Mouse (Mus musculus) lung, postnatal 4 days (tissue): ENCODE data around the gene Cacna1s.
A peak's percentile ranks its signal among the peaks of the same experiment; 100 is the strongest.

Source experiments
- DNase-seq, 2 experiments: peaks; one replicate each; pipeline ENCODE4 v3.0.0; 2021

Cacna1s gene

GRCm38 (mm10) chr1:136055771-136056170, 3.2 kb downstream of the Cacna1s start:
- DNase-seq: no peak

GRCm38 (mm10) chr1:136058594-136058993, 6.0 kb downstream of the Cacna1s start:
- no peak for DNase-seq

- peak; percentile 43 to 71 for DNase-seq
Measured at GRCm38 (mm10) chr1:136061041-136061789, 8.7 kb downstream of the Cacna1s start.

GRCm38 (mm10) chr1:136061790-136062141, 9.2 kb downstream of the Cacna1s start:
- DNase-seq: no peak

- DNase-seq: no peak
Measured at GRCm38 (mm10) chr1:136063991-136064390, 11.4 kb downstream of the Cacna1s start.

- no peak for DNase-seq
Measured at GRCm38 (mm10) chr1:136066621-136067020, 14.1 kb downstream of the Cacna1s start.

GRCm38 (mm10) chr1:136067579-136067978, 15.0 kb downstream of the Cacna1s start:
- DNase-seq: no peak

- DNase-seq: peak; percentile 39 to 43
Measured at GRCm38 (mm10) chr1:136076086-136076485, 23.5 kb downstream of the Cacna1s start.

GRCm38 (mm10) chr1:136077656-136078055, 25.1 kb downstream of the Cacna1s start:
- no peak for DNase-seq

GRCm38 (mm10) chr1:136081161-136081560, 28.6 kb downstream of the Cacna1s start:
- no peak for DNase-seq

GRCm38 (mm10) chr1:136085988-136086685, 33.6 kb downstream of the Cacna1s start:
- no peak for DNase-seq

GRCm38 (mm10) chr1:136089368-136090165, 37.0 kb downstream of the Cacna1s start:
- DNase-seq: no peak

- DNase-seq: no peak
Measured at GRCm38 (mm10) chr1:136093726-136094125, 41.2 kb downstream of the Cacna1s start.

- DNase-seq: no peak
Measured at GRCm38 (mm10) chr1:136094807-136095206, 42.3 kb downstream of the Cacna1s start.

- DNase-seq: no peak
Measured at GRCm38 (mm10) chr1:136102094-136102493, 49.5 kb downstream of the Cacna1s start.

GRCm38 (mm10) chr1:136102551-136102950, 50.0 kb downstream of the Cacna1s start:
- no peak for DNase-seq

GRCm38 (mm10) chr1:136102981-136103380, 50.4 kb downstream of the Cacna1s start:
- no peak for DNase-seq

- no peak for DNase-seq
Measured at GRCm38 (mm10) chr1:136103696-136104095, 51.1 kb downstream of the Cacna1s start.

GRCm38 (mm10) chr1:136104741-136105140, 52.2 kb downstream of the Cacna1s start:
- no peak for DNase-seq

GRCm38 (mm10) chr1:136109464-136109863, 56.9 kb downstream of the Cacna1s start:
- DNase-seq: no peak

GRCm38 (mm10) chr1:136116183-136116582, 63.6 kb downstream of the Cacna1s start:
- peak; percentile 65 to 82 for DNase-seq

GRCm38 (mm10) chr1:136117069-136117468, 64.5 kb downstream of the Cacna1s start:
- no peak for DNase-seq

GRCm38 (mm10) chr1:136118875-136119274, 66.3 kb downstream of the Cacna1s start:
- peak; percentile 47 to 65 for DNase-seq
